9 mouse cellular contexts compared by ENCODE assay signal in the genomic region with DNA sequence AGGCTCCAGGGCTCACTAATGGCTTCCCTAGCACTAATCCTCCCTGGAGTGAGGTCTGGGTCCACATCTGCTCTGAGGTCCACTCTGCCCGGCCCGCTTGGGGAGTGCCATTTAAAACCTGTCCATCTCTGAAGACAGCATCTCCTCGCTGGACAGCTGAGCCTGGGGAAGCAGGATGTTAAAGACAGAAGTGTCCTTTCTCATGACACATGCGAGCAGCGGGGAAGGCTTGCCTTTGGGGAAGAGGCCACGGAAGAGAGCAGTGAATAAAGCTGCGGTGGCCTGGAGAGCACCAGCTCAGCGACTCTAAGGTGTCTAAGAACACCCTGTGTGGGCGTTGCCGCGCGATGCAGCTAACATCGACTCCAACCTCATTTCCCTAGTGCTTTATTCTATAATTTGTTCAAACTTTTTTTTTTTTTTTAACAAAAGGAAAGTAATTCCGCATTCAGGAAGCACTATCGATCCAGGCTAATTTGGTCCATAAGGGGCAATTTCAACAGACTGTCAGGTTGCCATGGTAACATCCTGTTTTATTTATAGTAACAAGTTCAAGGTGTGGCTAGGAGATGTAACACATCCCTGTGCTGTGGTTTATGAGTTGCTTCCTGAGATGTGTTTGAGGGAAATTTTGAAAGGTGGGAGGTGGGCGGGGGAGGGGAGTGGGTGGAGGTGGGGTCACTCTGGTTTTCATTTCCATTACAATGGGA.
A peak's percentile ranks its signal among the peaks of the same experiment; 100 is the strongest.
DNase-seq lines count a peak whose midpoint lies in the region; ATAC-seq and TF ChIP-seq lines count a peak whose summit lies in the region.
"Had no signal": no experiment of that assay in that cellular context is flagged by ENCODE, and none has a peak within 500 bp of the region (broad histone marks: within the 10 kb centered on the region; RNA-seq: fewer than 3 reads in every experiment).

No protein-coding gene starts in this region.

- WGBS in forebrain, embryonic 10.5 days: 26% methylated on average over 16 of the region's 16 CpGs
- WGBS in hindbrain, postnatal 0 days: 13% methylated on average over 16 of the region's 16 CpGs
- 7% methylated on average over 16 of the region's 16 CpGs for WGBS in midbrain, embryonic 15.5 days

- no peak overlapping the region; the same call in 1 of the 2 replicates for H3K9ac ChIP-seq in hindbrain, postnatal 0 days (replicated peaks; ENCODE audit: low read length)
- H3K9ac ChIP-seq in midbrain, embryonic 15.5 days: peak overlapping the region; percentile 15; the same call in 1 of the 2 replicates

- H3K27me3 ChIP-seq in forebrain, embryonic 10.5 days (ENCODE audit: poor library complexity, severe bottlenecking): 0 out of 2 replicates have a peak, but pooled peaks cover 4% of the 10 kb centered on the region
- H3K27me3 ChIP-seq in hindbrain, postnatal 0 days (ENCODE audit: insufficient read depth, low read length): no peaks in the 10 kb centered on the region
- no peaks in the 10 kb centered on the region for H3K27me3 ChIP-seq in midbrain, embryonic 15.5 days (replicated peaks)

- peaks cover 27% of the 10 kb centered on the region for H3K4me1 ChIP-seq in forebrain, embryonic 10.5 days
- H3K4me1 ChIP-seq in hindbrain, postnatal 0 days (ENCODE audit: insufficient read depth, low read length): peaks cover 4% of the 10 kb centered on the region; the same call in 1 of the 2 replicates
- peaks cover 21% of the 10 kb centered on the region for H3K4me1 ChIP-seq in midbrain, embryonic 15.5 days

- peak overlapping the region; percentile 45 for H3K4me2 ChIP-seq in hindbrain, postnatal 0 days (ENCODE audit: low read depth, low read length)
- peak overlapping the region; percentile 43 for H3K4me2 ChIP-seq in midbrain, embryonic 15.5 days

- no peaks in the 10 kb centered on the region for H3K9me3 ChIP-seq in forebrain, embryonic 10.5 days
- no peaks in the 10 kb centered on the region for H3K9me3 ChIP-seq in hindbrain, postnatal 0 days (ENCODE audit: low read length)
- no peaks in the 10 kb centered on the region for H3K9me3 ChIP-seq in midbrain, embryonic 15.5 days

- intact Hi-C loops in heart, postnatal 14 days (cut with DNase I): no loop called here

- peak; percentile 85 for DNase-seq in heart, adult 11 months
- no peak for DNase-seq in heart, postnatal 14 days
- DNase-seq in forebrain, embryonic 10.5 days (ENCODE audit: extremely low spot score, low spot score): peak; percentile 46
- DNase-seq in hindbrain, postnatal 0 days (ENCODE audit: low spot score): peak; percentile 62
- DNase-seq in kidney, adult 18-20 months: no peak
- DNase-seq in cerebellum, postnatal 10 days: no peak
- DNase-seq in left cerebral cortex, adult 8-10 months (ENCODE audit: low spot score in 2 of 2): no peak
- DNase-seq: lung, postnatal 4 days had no signal

- no peaks in the 10 kb centered on the region for H3K36me3 ChIP-seq in forebrain, embryonic 10.5 days (replicated peaks)
- no peaks in the 10 kb centered on the region for H3K36me3 ChIP-seq in hindbrain, postnatal 0 days (ENCODE audit: insufficient read depth, low read length)
- no peaks in the 10 kb centered on the region for H3K36me3 ChIP-seq in midbrain, embryonic 15.5 days (replicated peaks)

- ATAC-seq in hindbrain, postnatal 0 days: peak; percentile 58
- peak; percentile 78 for ATAC-seq in midbrain, embryonic 15.5 days (replicated peaks)

- TF ChIP-seq CTCF in hindbrain, postnatal 0 days (IDR thresholded peaks at IDR 0.05; ENCODE audit: low read depth): no peak

- H3K27ac ChIP-seq in forebrain, embryonic 10.5 days: peak overlapping the region; percentile 74
- peak overlapping the region; percentile 58 for H3K27ac ChIP-seq in hindbrain, postnatal 0 days
- peak overlapping the region; percentile 66 for H3K27ac ChIP-seq in midbrain, embryonic 15.5 days

- H3K4me3 ChIP-seq in forebrain, embryonic 10.5 days: peak overlapping the region; percentile 28
- H3K4me3 ChIP-seq in hindbrain, postnatal 0 days (ENCODE audit: low read length): no peak overlapping the region
- H3K4me3 ChIP-seq in midbrain, embryonic 15.5 days: peak overlapping the region; percentile 7; the same call in 1 of the 2 replicates

Comparison
In these comparisons a context has a peak if more than half of its experiments do, and no peak if none do; other contexts are left out.
1. DNase-seq: peak in heart, adult 11 months (single experiment), forebrain, embryonic 10.5 days (single experiment) and hindbrain, postnatal 0 days (single experiment); none in heart, postnatal 14 days (0 of 2), kidney, adult 18-20 months (single experiment), cerebellum, postnatal 10 days (0 of 2) and left cerebral cortex, adult 8-10 months (0 of 2).
2. Peak in every context shown above with its lines, with median percentiles within 50 percentile points of each other: H3K27ac ChIP-seq.